Mouse (Mus musculus) limb, embryonic 13.5 days (tissue): ENCODE data around the gene Cux1. TPM values are rescaled to one million over a fixed set of nuclear protein-coding genes. Genes with fewer than 3 reads are reported as not detected.
A peak's percentile ranks its signal among the peaks of the same experiment; 100 is the strongest.

Experiments used
- ATAC-seq: fragments of 200-750 bp; cut with Nextera tagmentation; 2 replicates; pipeline ENCODE4 v1.8.0; 2017; ENCODE audit warnings: low read depth, moderate number of reproducible peaks, moderate TSS enrichment; ENCODE audit not compliant: low FRiP score
- H3K27ac ChIP-seq: fragments of 300-500 bp; sonication (generic); 2 replicates; pipeline ENCODE4 v1.5.1; 2015; ENCODE audit warnings: inconsistent platforms, mild to moderate bottlenecking, moderate library complexity
- H3K27me3 ChIP-seq: fragments of 300-500 bp; sonication (generic); 2 replicates; pipeline ENCODE4 v1.6.1; 2015; ENCODE audit warnings: mild to moderate bottlenecking, inconsistent platforms
- H3K36me3 ChIP-seq: fragments of 300-500 bp; sonication (generic); 2 replicates; pipeline ENCODE4 v1.6.1; 2015; ENCODE audit warnings: inconsistent platforms, mild to moderate bottlenecking, moderate library complexity
- H3K4me1 ChIP-seq: fragments of 300-500 bp; sonication (generic); 2 replicates; pipeline ENCODE4 v1.6.1; 2015; ENCODE audit warnings: inconsistent platforms
- H3K4me2 ChIP-seq: fragments of 300-500 bp; sonication (generic); replicated peaks from 2 replicates; pipeline ENCODE4 v1.6.1; 2015; ENCODE audit warnings: inconsistent platforms, mild to moderate bottlenecking, moderate library complexity
- H3K4me3 ChIP-seq: fragments of 300-500 bp; sonication (generic); 2 replicates; pipeline ENCODE4 v1.5.1; 2015; ENCODE audit warnings: moderate library complexity, mild to moderate bottlenecking, inconsistent platforms
- H3K9ac ChIP-seq: fragments of 300-500 bp; sonication (generic); 2 replicates; pipeline ENCODE4 v1.6.1; 2015; ENCODE audit warnings: mild to moderate bottlenecking, inconsistent platforms
- H3K9me3 ChIP-seq: fragments of 300-500 bp; sonication (generic); 2 replicates; pipeline ENCODE4 v1.6.1; 2016; ENCODE audit warnings: inconsistent platforms
- WGBS: fragments of 180-500 bp; shearing (Covaris S2); methylation state at CpG from one replicate; pipeline ENCODE4 v1.1.7; 2015; 5-methylcytosine and 5-hydroxymethylcytosine counted together
- microRNA-seq: library from miRNA; unstranded; fragments of <30 nt; microRNA quantifications from one replicate; pipeline ENCODE4, GENCODE M21; 2016
- polyA plus RNA-seq: library from polyadenylated mRNA; unstranded; fragments of >200 nt; fragmentation: Nextera tagmentation; extraction: Ambion mirVana; gene quantifications from 2 replicates; pipeline ENCODE4 v1.2.1, GENCODE M21; 2015

Cux1 gene
- polyA plus RNA-seq, 1 experiment from 2014 or later, result 83.7 TPM

GRCm38 (mm10) chr5:136199526-136199925 is 367.8 kb downstream of the Cux1 start:
- WGBS, result 33% methylated on average over 11 of the region's 11 CpGs

GRCm38 (mm10) chr5:136198474-136199391 is 368.6 kb downstream of the Cux1 start, which contains the start of gene Prkrip1:
Gene Prkrip1 (minus strand): TSS chr5:136198963.
- WGBS, result under 1% methylated on average over 62 of the region's 62 CpGs
- Histone ChIP-seq H3K4me1 (peaks cover 15% of the 10 kb centered on the region), H3K9me3 (no peaks in the 10 kb centered on the region), H3K27ac (0 out of 2 replicates have a peak within 1 kb of the TSS, but pooled peaks have one; percentile 15), H3K36me3 (peaks cover 35% of the 10 kb centered on the region), H3K27me3 (no peaks in the 10 kb centered on the region), H3K4me2 (peak within 1 kb of the TSS; percentile 95), H3K9ac (peak within 1 kb of the TSS; percentile 93), H3K4me3 (peak within 1 kb of the TSS; percentile 99)
- peak; percentile 88 for ATAC-seq

More at GRCm38 (mm10) chr5:136199526-136199925, 367.8 kb downstream of the Cux1 start:
- no peaks in the 10 kb centered on the region for H3K9me3 ChIP-seq
- H3K9ac ChIP-seq, result peak overlapping the region; percentile 93
- ATAC-seq, result no peak
- H3K27me3 ChIP-seq, result no peaks in the 10 kb centered on the region
- H3K4me2 ChIP-seq, result peak overlapping the region; percentile 95
- H3K27ac ChIP-seq, result no peak overlapping the region
- peaks cover 27% of the 10 kb centered on the region for H3K36me3 ChIP-seq
- H3K4me1 ChIP-seq, result peaks cover 15% of the 10 kb centered on the region
- H3K4me3 ChIP-seq, result peak overlapping the region; percentile 99

Small RNA genes within 50 kb of the gene (microRNA-seq; reads per million reads assigned to microRNA genes)
- gene Mir721, result not detected

Other genes with a start within 250 kb of the Cux1 start
- gene Myl10, start 125.7 kb upstream of the Cux1 start, polyA plus RNA-seq, result not detected in 2 replicates